Mouse (Mus musculus) MEL (cell line): ENCODE measurements around the gene Tll1. TPM values are rescaled to one million over a fixed set of nuclear protein-coding genes. Genes with fewer than 3 reads are reported as not detected.

Source experiments
- DNase-seq: peaks from one replicate; pipeline ENCODE4 v3.0.0; 2011; ENCODE audit warnings: low read depth, low spot score
- H3K27ac ChIP-seq: 2 replicates; pipeline ENCODE4 v1.5.1; 2012; ENCODE audit warnings: low read depth, mild to moderate bottlenecking, control low read depth, low read length, moderate library complexity; ENCODE audit not compliant: control insufficient read depth
- H3K27me3 ChIP-seq, 2 experiments: fragments of 150-350 bp in 1 of 2; sonication (generic) in 1 of 2; 2 replicates each; pipeline ENCODE4 v1.6.1; 2012; ENCODE audit warnings: low read length in 2 of 2, mild to moderate bottlenecking in 2 of 2, improper control_type of control experiment in 1 of 2, moderate library complexity in 1 of 2; ENCODE audit not compliant: insufficient read depth in 2 of 2, control insufficient read depth in 1 of 2
- H3K36me3 ChIP-seq, 2 experiments: 2 replicates each; pipeline ENCODE4 v1.6.1; 2012 to 2014; ENCODE audit warnings: low read length in 2 of 2, improper control_type of control experiment in 1 of 2, inconsistent platforms in 1 of 2, mild to moderate bottlenecking in 1 of 2; ENCODE audit not compliant: insufficient read depth in 2 of 2, control insufficient read depth in 1 of 2
- H3K4me1 ChIP-seq, 2 experiments: fragments of 150-350 bp in 1 of 2; sonication (generic) in 1 of 2; 2 replicates each; pipeline ENCODE4 v1.6.1; 2012; ENCODE audit warnings: low read length in 2 of 2, improper control_type of control experiment in 1 of 2, mild to moderate bottlenecking in 1 of 2; ENCODE audit not compliant: insufficient read depth in 2 of 2, control insufficient read depth in 1 of 2
- H3K4me3 ChIP-seq, 2 experiments: fragments of 150-350 bp in 1 of 2; sonication (generic) in 1 of 2; 2 replicates each; pipeline ENCODE4 v1.5.1; 2012; ENCODE audit warnings: low read depth in 2 of 2, low read length in 2 of 2, mild to moderate bottlenecking in 2 of 2, moderate library complexity in 2 of 2, control low read depth in 1 of 2, improper control_type of control experiment in 1 of 2; ENCODE audit not compliant: control insufficient read depth in 1 of 2, insufficient read depth in 1 of 2
- H3K79me2 ChIP-seq: 2 replicates; pipeline ENCODE4 v1.6.1; 2012; ENCODE audit warnings: mild to moderate bottlenecking, low read length, moderate library complexity; ENCODE audit not compliant: control insufficient read depth, poor library complexity, insufficient read depth
- H3K9ac ChIP-seq: 2 replicates; pipeline ENCODE4 v1.6.1; 2012; ENCODE audit warnings: low read depth, mild to moderate bottlenecking, control low read depth, low read length, moderate library complexity; ENCODE audit not compliant: control insufficient read depth, poor library complexity, severe bottlenecking
- H3K9me3 ChIP-seq: fragments of 150-350 bp; sonication (generic); replicated peaks from 2 replicates; pipeline ENCODE4 v1.6.1; 2012; ENCODE audit warnings: mild to moderate bottlenecking, low read length, improper control_type of control experiment, moderate library complexity; ENCODE audit not compliant: insufficient read depth
- CHD1 ChIP-seq: IDR thresholded peaks from 2 replicates; pipeline ENCODE4 v1.6.1; 2012; ENCODE audit warnings: low read depth, mild to moderate bottlenecking, inconsistent platforms, low read length, improper control_type of control experiment
- E2F4 ChIP-seq: IDR thresholded peaks from 2 replicates; pipeline ENCODE4 v1.6.1; 2011; ENCODE audit warnings: low read depth, low read length, improper control_type of control experiment, borderline replicate concordance
- ELF1 ChIP-seq: IDR thresholded peaks from 2 replicates; pipeline ENCODE4 v1.6.1; 2014; ENCODE audit warnings: low read depth, mild to moderate bottlenecking, inconsistent platforms, low read length, improper control_type of control experiment, moderate library complexity
- EP300 ChIP-seq, 2 experiments: IDR thresholded peaks; 2 replicates each; pipeline ENCODE4 v1.6.1; 2011; ENCODE audit warnings: improper control_type of control experiment in 2 of 2, low read length in 2 of 2, low read depth in 1 of 2, mild to moderate bottlenecking in 1 of 2
- GATA1 ChIP-seq: IDR thresholded peaks from 2 replicates; pipeline ENCODE4 v1.6.1; 2011; ENCODE audit warnings: low read depth, low read length, improper control_type of control experiment
- JUND ChIP-seq: IDR thresholded peaks from 2 replicates; pipeline ENCODE4 v1.6.1; 2011; ENCODE audit warnings: low read depth, mild to moderate bottlenecking, improper control_type of control experiment, low read length
- KAT2A ChIP-seq: conservative IDR thresholded peaks from 2 replicates; pipeline ENCODE4 v1.6.1; 2012; ENCODE audit warnings: low read depth, low read length, improper control_type of control experiment, inconsistent platforms
- MAFK ChIP-seq: IDR thresholded peaks from 2 replicates; pipeline ENCODE4 v1.6.1; 2011; ENCODE audit warnings: low read depth, mild to moderate bottlenecking, low read length, improper control_type of control experiment, borderline replicate concordance
- MAX ChIP-seq: IDR thresholded peaks from 2 replicates; pipeline ENCODE4 v1.6.1; 2011; ENCODE audit warnings: low read length, improper control_type of control experiment
- MEF2A ChIP-seq: IDR thresholded peaks from 2 replicates; pipeline ENCODE4 v1.6.1; 2014; ENCODE audit warnings: low read depth, mild to moderate bottlenecking, inconsistent platforms, low read length, improper control_type of control experiment; ENCODE audit not compliant: poor library complexity, insufficient replicate concordance, severe bottlenecking; ENCODE audit errors: extremely low read depth
- MYB ChIP-seq: IDR thresholded peaks from 2 replicates; pipeline ENCODE4 v1.6.1; 2011; ENCODE audit warnings: mild to moderate bottlenecking, low read depth, low read length, improper control_type of control experiment
- MYC ChIP-seq: IDR thresholded peaks from 2 replicates; pipeline ENCODE4 v1.6.1; 2011; ENCODE audit warnings: low read depth, mild to moderate bottlenecking, low read length, improper control_type of control experiment, moderate library complexity
- NRF1 ChIP-seq: IDR thresholded peaks from 2 replicates; pipeline ENCODE4 v1.6.1; 2014; ENCODE audit warnings: low read depth, mild to moderate bottlenecking, inconsistent platforms, low read length, improper control_type of control experiment, moderate library complexity; ENCODE audit not compliant: poor library complexity, insufficient read depth, severe bottlenecking
- POLR2AphosphoS2 ChIP-seq: IDR thresholded peaks from 2 replicates; pipeline ENCODE4 v1.6.1; 2011; ENCODE audit warnings: low read length, improper control_type of control experiment
- RAD21 ChIP-seq: IDR thresholded peaks from 2 replicates; pipeline ENCODE4 v1.6.1; 2011; ENCODE audit warnings: mild to moderate bottlenecking, low read depth, low read length, improper control_type of control experiment
- RCOR1 ChIP-seq: IDR thresholded peaks from 2 replicates; pipeline ENCODE4 v1.6.1; 2012; ENCODE audit warnings: low read depth, mild to moderate bottlenecking, inconsistent platforms, low read length, improper control_type of control experiment
- SIN3A ChIP-seq: IDR thresholded peaks from 2 replicates; pipeline ENCODE4 v1.6.1; 2012; ENCODE audit warnings: low read length, improper control_type of control experiment, inconsistent platforms
- SMC3 ChIP-seq: IDR thresholded peaks from 2 replicates; pipeline ENCODE4 v1.6.1; 2011; ENCODE audit warnings: low read depth, low read length, improper control_type of control experiment
- TBP ChIP-seq: IDR thresholded peaks from 2 replicates; pipeline ENCODE4 v1.8.0; 2011; ENCODE audit warnings: low read depth, low read length, improper control_type of control experiment
- TCF12 ChIP-seq: IDR thresholded peaks from 2 replicates; pipeline ENCODE4 v1.6.1; 2014; ENCODE audit warnings: low read depth, mild to moderate bottlenecking, inconsistent platforms, low read length, improper control_type of control experiment, moderate library complexity
- UBTF ChIP-seq: IDR thresholded peaks from 2 replicates; pipeline ENCODE4 v1.6.1; 2012; ENCODE audit warnings: low read depth, mild to moderate bottlenecking, inconsistent platforms, low read length, improper control_type of control experiment, moderate library complexity, borderline replicate concordance; ENCODE audit not compliant: insufficient read depth
- USF2 ChIP-seq, 2 experiments: IDR thresholded peaks; 2 replicates each; pipeline ENCODE4 v1.6.1; 2011 to 2012; ENCODE audit warnings: improper control_type of control experiment in 2 of 2, low read length in 2 of 2, borderline replicate concordance in 1 of 2, inconsistent platforms in 1 of 2, low read depth in 1 of 2, mild to moderate bottlenecking in 1 of 2; ENCODE audit not compliant: insufficient read depth in 1 of 2
- ZC3H11A ChIP-seq: IDR thresholded peaks from 2 replicates; pipeline ENCODE4 v1.6.1; 2012; ENCODE audit warnings: low read depth, mild to moderate bottlenecking, inconsistent platforms, low read length, improper control_type of control experiment
- ZKSCAN1 ChIP-seq: IDR thresholded peaks from 2 replicates; pipeline ENCODE4 v1.6.1; 2012; ENCODE audit warnings: low read depth, mild to moderate bottlenecking, inconsistent platforms, low read length, improper control_type of control experiment, moderate library complexity
- ZMIZ1 ChIP-seq: IDR thresholded peaks from 2 replicates; pipeline ENCODE4 v1.6.1; 2012; ENCODE audit warnings: low read depth, mild to moderate bottlenecking, inconsistent platforms, low read length, improper control_type of control experiment, moderate library complexity
- polyA plus RNA-seq, 2 experiments: library from polyadenylated mRNA; stranded (reverse) in 1 of 2; unstranded in 1 of 2; fragments of >175 nt in 1 of 2; fragments of >200 nt in 1 of 2; gene quantifications; 2 replicates each; pipeline versions ENCODE4 v1.2.1 to v1.2.4; 2012; ENCODE audit warnings: low replicate concordance in 2 of 2, low read depth in 1 of 2; ENCODE audit not compliant: insufficient read length in 2 of 2, insufficient read depth in 1 of 2, missing spikeins in 1 of 2
- total RNA-seq: library from RNA; depleted of rRNA; stranded (reverse); fragments of 300-350 nt; gene quantifications from 2 replicates; pipeline ENCODE4 v1.2.3, GENCODE M21; 2012

Tll1 gene
- total and polyA plus RNA-seq, 3 experiments, result not detected

DNA sequence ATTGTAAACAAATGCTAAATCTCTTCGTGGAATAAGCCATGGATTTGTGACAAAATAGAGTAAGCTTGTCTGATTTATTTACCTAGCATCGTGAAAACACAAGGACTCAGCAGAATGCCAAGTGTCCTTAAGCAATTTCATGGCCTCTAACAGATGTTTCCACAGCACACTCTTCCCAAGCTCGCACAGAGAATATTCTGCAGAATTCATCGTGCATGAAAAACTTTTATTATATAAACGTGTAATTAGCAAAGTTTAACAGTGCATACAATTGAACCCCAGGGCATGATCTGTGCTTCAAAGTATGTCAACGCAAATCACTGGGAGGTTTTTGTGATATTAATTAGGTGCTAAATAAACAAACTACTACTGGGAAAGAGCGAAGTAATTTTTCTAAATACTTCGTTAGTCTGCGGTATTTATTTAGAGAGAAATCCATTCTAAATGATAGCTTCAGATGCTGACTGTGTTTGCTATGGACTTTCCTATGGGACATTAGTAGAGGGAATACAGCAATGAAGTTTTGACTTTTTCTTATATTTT, 158.0 kb downstream of the Tll1 start:
- no peak for DNase-seq
- no peak overlapping the region for H3K4me3 ChIP-seq
- no peak for TF ChIP-seq CHD1
- no peak for TF ChIP-seq SMC3
- no peak for TF ChIP-seq NRF1
- TF ChIP-seq ZC3H11A, result no peak
- no peak for TF ChIP-seq MEF2A
- TF ChIP-seq MYB, result no peak
- no peak for TF ChIP-seq KAT2A
- no peak for TF ChIP-seq MAFK
- no peak for TF ChIP-seq RAD21
- TF ChIP-seq SIN3A, result no peak
- TF ChIP-seq JUND, result no peak
- TF ChIP-seq ZMIZ1, result no peak
- TF ChIP-seq POLR2AphosphoS2, result no peak
- TF ChIP-seq TCF12, result no peak
- no peak for TF ChIP-seq USF2 (IDR thresholded peaks at IDR 0.05; ENCODE audit: borderline replicate concordance in 1 of 2, insufficient read depth in 1 of 2, low read depth in 1 of 2, low read length in 2 of 2)
- TF ChIP-seq MAX, result no peak
- TF ChIP-seq E2F4, result no peak
- no peaks in the 10 kb centered on the region for H3K4me1 ChIP-seq
- H3K9ac ChIP-seq, result no peak overlapping the region
- no peaks in the 10 kb centered on the region for H3K79me2 ChIP-seq
- no peaks in the 10 kb centered on the region for H3K27me3 ChIP-seq
- H3K9me3 ChIP-seq, result no peaks in the 10 kb centered on the region
- no peak overlapping the region for H3K27ac ChIP-seq
- H3K36me3 ChIP-seq, result no peaks in the 10 kb centered on the region

DNA sequence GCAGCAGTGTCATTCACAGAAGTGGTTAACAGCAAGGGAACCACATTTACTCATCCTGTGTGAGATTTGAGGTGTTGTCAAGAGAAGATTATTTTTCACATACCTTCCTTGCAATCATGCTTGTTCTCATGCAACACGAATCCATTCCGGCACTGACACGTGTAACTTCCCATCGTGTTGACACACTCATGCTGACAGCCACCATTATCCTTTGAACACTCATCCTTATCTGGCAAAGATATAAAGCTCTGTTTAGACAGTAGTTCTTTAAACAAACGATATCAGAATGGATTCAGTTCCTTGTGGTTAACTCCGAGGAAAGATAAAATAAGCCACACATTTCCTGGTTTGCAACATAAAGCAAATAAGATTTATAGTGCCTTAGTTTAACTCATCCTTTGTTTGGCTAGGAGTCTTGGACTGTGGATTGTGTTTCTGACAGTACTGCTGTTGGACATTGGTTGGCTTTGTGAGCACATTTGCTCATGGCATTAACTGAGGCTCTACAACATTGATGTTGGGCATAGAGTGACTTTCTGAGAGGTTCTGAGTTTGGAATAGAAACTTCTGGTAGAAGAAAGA, 164.7 kb downstream of the Tll1 start:
- no peaks in the 10 kb centered on the region for H3K27me3 ChIP-seq
- H3K9me3 ChIP-seq, result no peaks in the 10 kb centered on the region
- H3K4me1 ChIP-seq, result no peaks in the 10 kb centered on the region
- DNase-seq, result no peak
- H3K4me3 ChIP-seq, result no peak overlapping the region
- H3K9ac ChIP-seq, result no peak overlapping the region
- H3K36me3 ChIP-seq, result no peaks in the 10 kb centered on the region
- no peaks in the 10 kb centered on the region for H3K79me2 ChIP-seq
- H3K27ac ChIP-seq, result no peak overlapping the region
- TF ChIP-seq TBP (no peak), MYC (no peak), CHD1 (no peak), NRF1 (no peak), KAT2A (no peak), GATA1 (no peak), RCOR1 (no peak), ELF1 (no peak), SIN3A (no peak), TCF12 (no peak), ZKSCAN1 (no peak), UBTF (no peak), EP300 (IDR thresholded peaks at IDR 0.05; ENCODE audit: low read depth in 1 of 2, low read length in 2 of 2) (no peak), MEF2A (no peak), MAX (no peak)
